Mouse (Mus musculus): ENCODE results near the gene Mtmr12. TPM values are rescaled to one million over a fixed set of nuclear protein-coding genes. Genes with fewer than 3 reads are reported as not detected.

Mtmr12 gene
- total and polyA plus RNA-seq, 2 experiments from 2014 or later, result 5.5 to 13.1 TPM

GRCm38 (mm10) chr15:12246360-12247158 lies 41.7 kb downstream of the Mtmr12 start:
- 52% methylated on average over 11 of the region's 11 CpGs for WGBS

GRCm38 (mm10) chr15:12247159-12247603 lies 42.4 kb downstream of the Mtmr12 start:
- Histone ChIP-seq H3K36me3 (ENCODE audit: insufficient read depth) (peaks cover 32% of the 10 kb centered on the region), H3K9ac (no peak overlapping the region), H3K27me3 (ENCODE audit: insufficient read depth, low read length) (no peaks in the 10 kb centered on the region), H3K4me1 (ENCODE audit: insufficient read depth) (no peaks in the 10 kb centered on the region), H3K4me2 (ENCODE audit: low read depth) (no peak overlapping the region), H3K27ac (ENCODE audit: low read depth, low read length) (no peak overlapping the region), H3K9me3 (ENCODE audit: low read length) (no peaks in the 10 kb centered on the region), H3K4me3 (ENCODE audit: low read depth, low read length) (no peak overlapping the region)
- ATAC-seq (no peak), DNase-seq (no peak)
- TF ChIP-seq CTCF (IDR thresholded peaks at IDR 0.05; ENCODE audit: low read depth), result no peak
- 50% methylated on average over 4 of the region's 4 CpGs for WGBS

More at GRCm38 (mm10) chr15:12246360-12247158, 41.7 kb downstream of the Mtmr12 start:
- Histone ChIP-seq H3K27ac (ENCODE audit: low read depth, low read length) (no peak overlapping the region), H3K4me1 (ENCODE audit: insufficient read depth) (no peaks in the 10 kb centered on the region), H3K27me3 (ENCODE audit: insufficient read depth, low read length) (no peaks in the 10 kb centered on the region), H3K9me3 (ENCODE audit: low read length) (no peaks in the 10 kb centered on the region), H3K36me3 (ENCODE audit: insufficient read depth) (peaks cover 27% of the 10 kb centered on the region), H3K4me3 (ENCODE audit: low read depth, low read length) (no peak overlapping the region), H3K9ac (no peak overlapping the region), H3K4me2 (ENCODE audit: low read depth) (no peak overlapping the region)
- TF ChIP-seq CTCF (IDR thresholded peaks at IDR 0.05; ENCODE audit: low read depth), result no peak
- ATAC-seq (peak; percentile 29; the same call in 1 of the 2 replicates), DNase-seq (no peak)

GRCm38 (mm10) chr15:12248279-12248678 lies 43.5 kb downstream of the Mtmr12 start:
- peak; percentile 64 for TF ChIP-seq CTCF (IDR thresholded peaks at IDR 0.05; ENCODE audit: low read depth)
- Histone ChIP-seq H3K27me3 (ENCODE audit: insufficient read depth, low read length) (no peaks in the 10 kb centered on the region), H3K9me3 (ENCODE audit: low read length) (no peaks in the 10 kb centered on the region), H3K4me1 (ENCODE audit: insufficient read depth) (no peaks in the 10 kb centered on the region), H3K36me3 (ENCODE audit: insufficient read depth) (peaks cover 37% of the 10 kb centered on the region), H3K4me2 (ENCODE audit: low read depth) (no peak overlapping the region), H3K4me3 (ENCODE audit: low read depth, low read length) (no peak overlapping the region), H3K27ac (ENCODE audit: low read depth, low read length) (no peak overlapping the region), H3K9ac (no peak overlapping the region)
- no peak for ATAC-seq
- 59% methylated on average over 4 of the region's 4 CpGs for WGBS
- peak; percentile 45 for DNase-seq

- DNase-seq (no peak), ATAC-seq (no peak)
- H3K9ac ChIP-seq, result no peak overlapping the region
- H3K9me3 ChIP-seq (ENCODE audit: low read length), result no peaks in the 10 kb centered on the region
- H3K27me3 ChIP-seq (ENCODE audit: insufficient read depth, low read length), result no peaks in the 10 kb centered on the region
- H3K4me2 ChIP-seq (ENCODE audit: low read depth), result no peak overlapping the region
- no peak for TF ChIP-seq CTCF (IDR thresholded peaks at IDR 0.05; ENCODE audit: low read depth)
- peaks cover 26% of the 10 kb centered on the region for H3K36me3 ChIP-seq (ENCODE audit: insufficient read depth)
- no peak overlapping the region for H3K27ac ChIP-seq (ENCODE audit: low read depth, low read length)
- H3K4me3 ChIP-seq (ENCODE audit: low read depth, low read length), result no peak overlapping the region
- H3K4me1 ChIP-seq (ENCODE audit: insufficient read depth), result no peaks in the 10 kb centered on the region
- 73% methylated on average over 5 of the region's 5 CpGs for WGBS
Observed at GRCm38 (mm10) chr15:12250350-12250749, 45.5 kb downstream of the Mtmr12 start.

- TF ChIP-seq CTCF (IDR thresholded peaks at IDR 0.05; ENCODE audit: low read depth), result no peak
- peaks cover 20% of the 10 kb centered on the region for H3K36me3 ChIP-seq (ENCODE audit: insufficient read depth)
- H3K27ac ChIP-seq (ENCODE audit: low read depth, low read length), result no peak overlapping the region
- H3K4me3 ChIP-seq (ENCODE audit: low read depth, low read length), result no peak overlapping the region
- H3K27me3 ChIP-seq (ENCODE audit: insufficient read depth, low read length), result no peaks in the 10 kb centered on the region
- no peaks in the 10 kb centered on the region for H3K9me3 ChIP-seq (ENCODE audit: low read length)
- no peak overlapping the region for H3K4me2 ChIP-seq (ENCODE audit: low read depth)
- WGBS, result 92% methylated on average over 15 of the region's 15 CpGs
- no peak for DNase-seq
- H3K4me1 ChIP-seq (ENCODE audit: insufficient read depth), result no peaks in the 10 kb centered on the region
- H3K9ac ChIP-seq, result no peak overlapping the region
- ATAC-seq, result no peak
Observed at GRCm38 (mm10) chr15:12251416-12252140, 46.8 kb downstream of the Mtmr12 start.

GRCm38 (mm10) chr15:12252141-12252489 lies 47.3 kb downstream of the Mtmr12 start:
- H3K4me2 ChIP-seq (ENCODE audit: low read depth), result no peak overlapping the region

More at GRCm38 (mm10) chr15:12252141-12252489, 47.3 kb downstream of the Mtmr12 start:
- H3K9me3 ChIP-seq (ENCODE audit: low read length), result no peaks in the 10 kb centered on the region
- peaks cover 17% of the 10 kb centered on the region for H3K36me3 ChIP-seq (ENCODE audit: insufficient read depth)
- ATAC-seq (no peak), DNase-seq (no peak)
- no peaks in the 10 kb centered on the region for H3K4me1 ChIP-seq (ENCODE audit: insufficient read depth)
- H3K4me3 ChIP-seq (ENCODE audit: low read depth, low read length), result no peak overlapping the region
- no peak overlapping the region for H3K27ac ChIP-seq (ENCODE audit: low read depth, low read length)
- WGBS, result 93% methylated on average over 2 of the region's 2 CpGs
- TF ChIP-seq CTCF (IDR thresholded peaks at IDR 0.05; ENCODE audit: low read depth), result no peak
- no peak overlapping the region for H3K9ac ChIP-seq
- no peaks in the 10 kb centered on the region for H3K27me3 ChIP-seq (ENCODE audit: insufficient read depth, low read length)
